Mouse (Mus musculus) liver, embryonic 16.5 days (tissue): Measurements from ENCODE around the gene Acan. TPM values are rescaled to one million over a fixed set of nuclear protein-coding genes. Genes with fewer than 3 reads are reported as not detected.
A peak's percentile ranks its signal among the peaks of the same experiment; 100 is the strongest.

Source experiments
- ATAC-seq: fragments of 200-750 bp; cut with Nextera tagmentation; 2 replicates; pipeline ENCODE4 v1.8.0; 2017; ENCODE audit warnings: low read depth, mild to moderate bottlenecking, moderate number of reproducible peaks, moderate library complexity
- H3K27ac ChIP-seq: fragments of 300-500 bp; sonication (generic); 2 replicates; pipeline ENCODE4 v1.5.1; 2014; ENCODE audit warnings: mild to moderate bottlenecking, low read length
- H3K27me3 ChIP-seq: fragments of 300-500 bp; sonication (generic); 2 replicates; pipeline ENCODE4 v1.6.1; 2014; ENCODE audit warnings: low read depth, low read length, mixed read lengths; ENCODE audit not compliant: control insufficient read depth, insufficient read depth
- H3K36me3 ChIP-seq: fragments of 300-500 bp; sonication (generic); 2 replicates; pipeline ENCODE4 v1.6.1; 2014; ENCODE audit warnings: mild to moderate bottlenecking; ENCODE audit not compliant: control insufficient read depth, insufficient read depth
- H3K4me1 ChIP-seq: fragments of 300-500 bp; sonication (generic); 2 replicates; pipeline ENCODE4 v1.6.1; 2014; ENCODE audit warnings: low read depth, low read length, mixed read lengths; ENCODE audit not compliant: control insufficient read depth
- H3K4me2 ChIP-seq: fragments of 300-500 bp; sonication (generic); 2 replicates; pipeline ENCODE4 v1.6.1; 2014; ENCODE audit warnings: low read depth, low read length, mixed read lengths
- H3K4me3 ChIP-seq: fragments of 300-500 bp; sonication (generic); 2 replicates; pipeline ENCODE4 v1.5.1; 2014; ENCODE audit warnings: low read depth, mild to moderate bottlenecking, low read length
- H3K9ac ChIP-seq: fragments of 300-500 bp; sonication (generic); 2 replicates; pipeline ENCODE4 v1.6.1; 2014; ENCODE audit warnings: low read depth, low read length
- H3K9me3 ChIP-seq: fragments of 300-500 bp; sonication (generic); replicated peaks from 2 replicates; pipeline ENCODE4 v1.6.1; 2016; ENCODE audit warnings: low read length; ENCODE audit not compliant: control insufficient read depth
- WGBS: fragments of 180-500 bp; shearing (Covaris S2); extraction: QIAGEN DNeasy Blood & Tissue Kit; methylation state at CpG from one replicate; pipeline ENCODE4 v1.1.7; 2014; ENCODE audit not compliant: insufficient replicate concordance; 5-methylcytosine and 5-hydroxymethylcytosine counted together
- polyA plus RNA-seq: library from polyadenylated mRNA; unstranded; fragments of >200 nt; fragmentation: Nextera tagmentation; extraction: Ambion mirVana; gene quantifications from 2 replicates; pipeline ENCODE4 v1.2.1, GENCODE M21; 2015

Gene Acan
- polyA plus RNA-seq, 1 experiment from 2014 or later, result 0.04 TPM

DNA sequence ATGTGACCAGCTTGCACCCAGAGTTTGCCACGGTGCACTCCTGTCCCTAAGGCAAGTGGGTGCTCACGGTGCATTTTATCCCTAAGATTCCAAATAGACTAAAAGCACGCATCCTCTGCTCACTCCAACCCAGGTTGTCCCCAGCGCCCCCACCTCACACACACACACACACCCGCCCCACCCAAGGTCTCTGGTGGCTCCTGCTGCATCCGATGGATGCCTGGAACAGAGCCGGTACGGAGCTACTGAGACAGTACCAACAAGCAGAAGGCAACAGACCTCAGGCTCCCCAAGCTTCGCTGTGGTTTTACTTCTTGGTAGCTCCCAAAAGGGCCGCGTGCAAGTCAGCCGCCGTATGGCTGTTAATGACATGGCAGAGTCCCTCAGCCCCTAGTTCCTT lies 77.1 kb downstream of the Acan start:
- Histone ChIP-seq H3K9me3 (no peaks in the 10 kb centered on the region), H3K27ac (no peak overlapping the region), H3K4me2 (0 out of 2 replicates have a peak overlapping the region, but pooled peaks have one; percentile 38), H3K27me3 (peaks cover 6% of the 10 kb centered on the region), H3K9ac (no peak overlapping the region), H3K4me3 (no peak overlapping the region), H3K4me1 (no peaks in the 10 kb centered on the region), H3K36me3 (no peaks in the 10 kb centered on the region)
- 18% methylated on average over 13 of the region's 13 CpGs for WGBS
- no peak for ATAC-seq

GRCm38 (mm10) chr7:79130843-79131444 lies 77.7 kb downstream of the Acan start, which contains the start of gene Hapln3:
Gene Hapln3, minus strand, starts transcription at chr7:79131018.
- Histone ChIP-seq H3K36me3 (no peaks in the 10 kb centered on the region), H3K4me1 (no peaks in the 10 kb centered on the region), H3K9me3 (no peaks in the 10 kb centered on the region), H3K4me2 (peak within 1 kb of the TSS; percentile 38; the same call in 1 of the 2 replicates), H3K27ac (no peak within 1 kb of the TSS), H3K4me3 (no peak within 1 kb of the TSS), H3K27me3 (peaks cover 6% of the 10 kb centered on the region), H3K9ac (no peak within 1 kb of the TSS)
- 7% methylated on average over 19 of the region's 19 CpGs for WGBS
- ATAC-seq, result no peak

- Histone ChIP-seq H3K4me1 (no peaks in the 10 kb centered on the region), H3K27me3 (peaks cover 6% of the 10 kb centered on the region), H3K4me2 (no peak overlapping the region), H3K4me3 (no peak overlapping the region), H3K9ac (no peak overlapping the region), H3K27ac (no peak overlapping the region), H3K9me3 (no peaks in the 10 kb centered on the region), H3K36me3 (no peaks in the 10 kb centered on the region)
- no peak for ATAC-seq
- WGBS, result 49% methylated on average over 6 of the region's 6 CpGs
Measured at GRCm38 (mm10) chr7:79133391-79133790, 80.1 kb downstream of the Acan start.

GRCm38 (mm10) chr7:79139328-79139824 lies 86.1 kb downstream of the Acan start:
- 45% methylated on average over 6 of the region's 6 CpGs for WGBS
- Histone ChIP-seq H3K27me3 (no peaks in the 10 kb centered on the region), H3K4me3 (no peak overlapping the region), H3K4me2 (no peak overlapping the region), H3K36me3 (no peaks in the 10 kb centered on the region), H3K4me1 (no peaks in the 10 kb centered on the region; the same call in 1 of the 2 replicates), H3K9me3 (no peaks in the 10 kb centered on the region), H3K27ac (no peak overlapping the region), H3K9ac (no peak overlapping the region)
- ATAC-seq, result no peak

- no peaks in the 10 kb centered on the region; the same call in 1 of the 2 replicates for H3K4me1 ChIP-seq
- H3K9me3 ChIP-seq, result no peaks in the 10 kb centered on the region
Measured at GRCm38 (mm10) chr7:79139891-79140591, 86.8 kb downstream of the Acan start.

DNA sequence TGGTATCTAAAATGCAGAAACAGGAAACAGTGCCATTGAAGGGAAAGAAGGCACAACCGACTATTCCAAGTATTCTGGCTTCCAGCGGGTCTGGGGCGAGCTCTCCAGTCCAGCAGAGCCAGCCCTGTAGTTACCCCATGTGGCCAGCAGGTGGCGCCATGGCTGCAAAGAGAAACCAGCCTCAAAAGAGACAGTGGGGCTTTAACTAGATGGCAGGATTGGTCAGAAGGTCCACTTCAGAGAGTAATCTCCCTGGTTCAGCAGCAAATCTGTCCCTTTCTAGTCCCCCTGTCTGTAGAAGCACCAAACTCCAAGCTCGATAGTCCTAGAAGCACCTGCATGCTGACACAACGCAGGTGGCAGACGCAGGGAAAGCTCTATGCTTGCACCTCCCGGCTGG lies 87.6 kb downstream of the Acan start:
- Histone ChIP-seq H3K4me3 (no peak overlapping the region), H3K27ac (no peak overlapping the region), H3K4me1 (no peaks in the 10 kb centered on the region; the same call in 1 of the 2 replicates), H3K27me3 (no peaks in the 10 kb centered on the region), H3K36me3 (no peaks in the 10 kb centered on the region), H3K9ac (no peak overlapping the region), H3K4me2 (no peak overlapping the region), H3K9me3 (no peaks in the 10 kb centered on the region)
- 39% methylated on average over 8 of the region's 8 CpGs for WGBS
- no peak for ATAC-seq

More at GRCm38 (mm10) chr7:79139891-79140591, 86.8 kb downstream of the Acan start:
- H3K4me3 ChIP-seq, result no peak overlapping the region
- H3K27ac ChIP-seq, result no peak overlapping the region
- ATAC-seq, result no peak
- no peaks in the 10 kb centered on the region for H3K36me3 ChIP-seq
- no peak overlapping the region for H3K9ac ChIP-seq
- H3K4me2 ChIP-seq, result no peak overlapping the region
- 30% methylated on average over 4 of the region's 4 CpGs for WGBS
- no peaks in the 10 kb centered on the region for H3K27me3 ChIP-seq

DNA sequence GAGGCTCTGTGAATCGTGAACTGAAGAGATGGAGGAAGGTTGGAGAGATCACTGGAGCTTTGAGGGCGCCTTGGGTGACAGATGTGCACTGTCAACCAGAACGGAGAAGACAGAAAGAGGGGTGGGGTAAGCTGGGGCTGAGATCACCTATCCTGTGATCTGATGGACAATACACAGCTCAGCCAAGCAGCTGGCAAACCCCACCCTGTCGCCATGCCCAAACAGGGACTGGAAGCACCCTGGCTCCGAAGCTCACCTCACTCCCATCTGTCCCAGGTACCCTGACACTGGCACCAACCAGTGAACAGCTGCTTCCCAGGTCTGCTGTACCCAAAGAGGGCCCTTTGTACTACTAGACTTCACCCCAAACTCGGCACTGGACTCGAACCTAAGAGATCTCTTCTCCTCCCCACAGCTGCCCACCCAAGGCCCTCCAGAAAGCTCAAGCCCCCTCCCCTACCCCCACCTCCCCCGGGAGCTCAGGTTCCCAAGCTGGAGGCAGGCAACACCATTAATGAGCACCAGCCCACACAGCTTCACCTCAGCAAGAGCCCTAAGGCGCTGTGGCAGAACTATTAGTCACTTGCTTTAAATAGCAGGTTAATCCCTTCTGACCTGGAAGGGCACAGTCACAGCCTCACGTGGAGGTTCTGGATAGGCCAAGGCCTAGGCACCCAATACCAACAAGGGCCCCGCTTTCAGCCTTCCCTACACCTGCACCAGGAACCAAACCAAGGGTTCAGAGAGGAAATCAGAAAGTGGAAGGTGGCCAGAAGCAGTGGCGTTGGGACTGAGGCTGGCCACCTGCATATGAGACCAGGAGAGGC lies 93.9 kb downstream of the Acan start:
- no peaks in the 10 kb centered on the region for H3K36me3 ChIP-seq
- ATAC-seq, result no peak
- H3K9ac ChIP-seq, result no peak overlapping the region; the same call in 1 of the 2 replicates
- 58% methylated on average over 12 of the region's 12 CpGs for WGBS
- no peak overlapping the region for H3K27ac ChIP-seq
- peak overlapping the region; percentile 66; the same call in 1 of the 2 replicates for H3K4me3 ChIP-seq
- H3K4me1 ChIP-seq, result peaks cover 4% of the 10 kb centered on the region
- no peaks in the 10 kb centered on the region for H3K9me3 ChIP-seq
- no peaks in the 10 kb centered on the region for H3K27me3 ChIP-seq
- peak overlapping the region; percentile 74; the same call in 1 of the 2 replicates for H3K4me2 ChIP-seq

GRCm38 (mm10) chr7:79147931-79148653 lies 94.8 kb downstream of the Acan start:
- no peaks in the 10 kb centered on the region for H3K36me3 ChIP-seq
- peak overlapping the region; percentile 74 for H3K4me2 ChIP-seq
- H3K9me3 ChIP-seq, result no peaks in the 10 kb centered on the region
- no peak for ATAC-seq
- peak overlapping the region; percentile 62 for H3K9ac ChIP-seq
- H3K27ac ChIP-seq, result peak overlapping the region; percentile 50; the same call in 1 of the 2 replicates
- H3K27me3 ChIP-seq, result no peaks in the 10 kb centered on the region
- peaks cover 4% of the 10 kb centered on the region for H3K4me1 ChIP-seq
- H3K4me3 ChIP-seq, result peak overlapping the region; percentile 66
- 4% methylated on average over 20 of the region's 20 CpGs for WGBS
